Comparison of ENCODE assay signal across 9 mouse cellular contexts in genomic region chr3:28265656-28266055, GRCm38 (mm10). TPM values are rescaled to one million over a fixed set of nuclear protein-coding genes. Genes with fewer than 3 reads are reported as not detected.
DNase-seq lines count a peak whose midpoint lies in the region; ATAC-seq and TF ChIP-seq lines count a peak whose summit lies in the region.
"Had no signal": no experiment of that assay in that cellular context is flagged by ENCODE, and none has a peak within 500 bp of the region (broad histone marks: within the 10 kb centered on the region; RNA-seq: fewer than 3 reads in every experiment).

No protein-coding gene starts in this region.

- no peak for ATAC-seq in heart, embryonic 15.5 days (replicated peaks; ENCODE audit: insufficient number of reproducible peaks, insufficient read depth, low FRiP score, low read depth)
- ATAC-seq in midbrain, embryonic 15.5 days (replicated peaks): no peak

- no peak for TF ChIP-seq POLR2A in cerebellum, adult 2 months (IDR thresholded peaks at IDR 0.05; ENCODE audit: borderline replicate concordance, insufficient read depth, low read length)
- TF ChIP-seq POLR2A in kidney, adult 2 months (IDR thresholded peaks at IDR 0.05; ENCODE audit: low read depth, low read length): no peak

- H3K27me3 ChIP-seq in heart, embryonic 15.5 days: no peaks in the 10 kb centered on the region
- no peaks in the 10 kb centered on the region for H3K27me3 ChIP-seq in cerebellum, adult 2 months (ENCODE audit: control insufficient read depth, insufficient read depth, low read length)
- peaks cover 33% of the 10 kb centered on the region for H3K27me3 ChIP-seq in hindbrain, embryonic 10.5 days (ENCODE audit: insufficient read depth, poor library complexity, severe bottlenecking)
- H3K27me3 ChIP-seq in midbrain, embryonic 15.5 days (replicated peaks): no peaks in the 10 kb centered on the region
- no peaks in the 10 kb centered on the region for H3K27me3 ChIP-seq in kidney, adult 2 months (replicated peaks; ENCODE audit: control insufficient read depth, insufficient read depth, low read length)
- H3K27me3 ChIP-seq: CH12.LX had no signal

- no peaks in the 10 kb centered on the region for H3K9me3 ChIP-seq in heart, embryonic 15.5 days (replicated peaks)
- H3K9me3 ChIP-seq in hindbrain, embryonic 10.5 days: no peaks in the 10 kb centered on the region
- no peaks in the 10 kb centered on the region for H3K9me3 ChIP-seq in midbrain, embryonic 15.5 days

- 84% methylated on average over 5 of the region's 5 CpGs for WGBS in heart, embryonic 15.5 days
- WGBS in cerebellum, adult 2 months: 6% methylated on average over 5 of the region's 5 CpGs
- WGBS in hindbrain, embryonic 10.5 days: 72% methylated on average over 5 of the region's 5 CpGs
- whole genome bisulfite sequencing in midbrain, embryonic 15.5 days: 35% methylated on average over 5 of the region's 5 CpGs
- 92% methylated on average over 5 of the region's 5 CpGs for WGBS in kidney, adult 2 months

- no peak overlapping the region for H3K4me3 ChIP-seq in heart, embryonic 15.5 days
- H3K4me3 ChIP-seq in cerebellum, adult 2 months (replicated peaks; ENCODE audit: insufficient read depth, low read depth, low read length): peak overlapping the region; percentile 91
- peak overlapping the region; percentile 69 for H3K4me3 ChIP-seq in hindbrain, embryonic 10.5 days
- H3K4me3 ChIP-seq in midbrain, embryonic 15.5 days: peak overlapping the region; percentile 74
- no peak overlapping the region for H3K4me3 ChIP-seq in kidney, adult 2 months (ENCODE audit: insufficient read depth, low read depth, low read length)

- peaks cover 20% of the 10 kb centered on the region for H3K4me1 ChIP-seq in heart, embryonic 15.5 days (replicated peaks)
- H3K4me1 ChIP-seq in cerebellum, adult 2 months (ENCODE audit: control insufficient read depth, insufficient read depth, low read length): peaks cover 12% of the 10 kb centered on the region; the same call in 1 of the 2 replicates
- peaks cover 61% of the 10 kb centered on the region for H3K4me1 ChIP-seq in hindbrain, embryonic 10.5 days (replicated peaks)
- H3K4me1 ChIP-seq in midbrain, embryonic 15.5 days: peaks cover 53% of the 10 kb centered on the region
- no peaks in the 10 kb centered on the region for H3K4me1 ChIP-seq in kidney, adult 2 months (ENCODE audit: control insufficient read depth, insufficient read depth, low read length)

- H3K36me3 ChIP-seq in heart, embryonic 15.5 days: no peaks in the 10 kb centered on the region
- no peaks in the 10 kb centered on the region for H3K36me3 ChIP-seq in hindbrain, embryonic 10.5 days
- no peaks in the 10 kb centered on the region for H3K36me3 ChIP-seq in midbrain, embryonic 15.5 days (replicated peaks)
- no peaks in the 10 kb centered on the region for H3K36me3 ChIP-seq in kidney, adult 2 months (ENCODE audit: control insufficient read depth, insufficient read depth, low read length)

- H3K9ac ChIP-seq in heart, embryonic 15.5 days: no peak overlapping the region
- H3K9ac ChIP-seq in midbrain, embryonic 15.5 days: peak overlapping the region; percentile 97

- peak; percentile 7; the same call in 1 of the 2 replicates for TF ChIP-seq CTCF in cerebellum, adult 2 months (IDR thresholded peaks at IDR 0.05; ENCODE audit: borderline replicate concordance, insufficient read depth, low read depth, low read length)
- TF ChIP-seq CTCF in kidney, adult 2 months (conservative IDR thresholded peaks at IDR 0.05; ENCODE audit: insufficient read depth, insufficient read length, low read depth, low read length): no peak

- no peak overlapping the region for H3K27ac ChIP-seq in heart, embryonic 15.5 days
- peak overlapping the region; percentile 92 for H3K27ac ChIP-seq in cerebellum, adult 2 months (ENCODE audit: insufficient read depth, low read length)
- H3K27ac ChIP-seq in hindbrain, embryonic 10.5 days: peak overlapping the region; percentile 85
- peak overlapping the region; percentile 96 for H3K27ac ChIP-seq in midbrain, embryonic 15.5 days
- H3K27ac ChIP-seq in kidney, adult 2 months (ENCODE audit: insufficient read depth, low read depth, low read length): no peak overlapping the region

- no peak for DNase-seq in heart, adult 8-10 months (ENCODE audit: low spot score)
- peak; percentile 75 to 84 for DNase-seq in cerebellum, adult 2 months
- DNase-seq in hindbrain, embryonic 10.5 days (ENCODE audit: low spot score): no peak
- no peak for DNase-seq in thymus, postnatal 10 days (ENCODE audit: low spot score in 2 of 2)
- DNase-seq in kidney, adult 2 months: no peak
- DNase-seq in kidney, postnatal 14 days: no peak

- peak overlapping the region; percentile 88; the same call in 1 of the 2 replicates for H3K4me2 ChIP-seq in heart, embryonic 15.5 days
- peak overlapping the region; percentile 81 for H3K4me2 ChIP-seq in midbrain, embryonic 15.5 days

RNA-seq across cellular contexts. Expression of gene Tnik, which starts 2.6 kb away (rescaled TPM):
- 10.3 and 10.5 TPM in 2 replicates for polyA plus RNA-seq in heart, embryonic 15.5 days (2015; fragmentation: Nextera tagmentation; extraction: Ambion mirVana)
- 10 to 100 TPM; 16.8 to 28.7 (median 22.4) TPM for total RNA-seq in heart, adult 8-10 months (2022)
- 72.0 and 77.3 TPM in 2 replicates for polyA plus RNA-seq in cerebellum, adult 2 months (2012; rRNA removed)
- 14.2 and 16.3 TPM in 2 replicates for polyA plus RNA-seq in hindbrain, embryonic 10.5 days (2016; fragmentation: Nextera tagmentation; extraction: Ambion mirVana)
- 74.3 and 88.8 TPM in 2 replicates for polyA plus RNA-seq in midbrain, embryonic 15.5 days (2015; fragmentation: Nextera tagmentation; extraction: Ambion mirVana)
- 0.45 and 0.83 TPM in 2 replicates for polyA plus RNA-seq in kidney, adult 2 months (2012; rRNA removed)

Comparison
In these comparisons a context has a peak if more than half of its experiments do, and no peak if none do; other contexts are left out.
1. H3K27ac ChIP-seq: peak in cerebellum, adult 2 months (single experiment), hindbrain, embryonic 10.5 days (single experiment) and midbrain, embryonic 15.5 days (single experiment); none in heart, embryonic 15.5 days (single experiment) and kidney, adult 2 months (single experiment).
2. H3K4me3 ChIP-seq: peak in cerebellum, adult 2 months (single experiment), hindbrain, embryonic 10.5 days (single experiment) and midbrain, embryonic 15.5 days (single experiment); none in heart, embryonic 15.5 days (single experiment) and kidney, adult 2 months (single experiment).
3. DNase-seq: peak in cerebellum, adult 2 months (2 of 2); none in heart, adult 8-10 months (single experiment), hindbrain, embryonic 10.5 days (single experiment), thymus, postnatal 10 days (0 of 2), kidney, adult 2 months (single experiment) and kidney, postnatal 14 days (single experiment).